Mouse (Mus musculus): ENCODE results near the gene Ank3. TPM values are rescaled to one million over a fixed set of nuclear protein-coding genes. Genes with fewer than 3 reads are reported as not detected.
A peak's percentile ranks its signal among the peaks of the same experiment; 100 is the strongest.

The Ank3 gene
- polyA plus RNA-seq, 1 experiment from 2014 or later, result 136 TPM

GRCm38 (mm10) chr10:69706851-69707788, 308.5 kb downstream of the Ank3 start:
- no peak for DNase-seq (ENCODE audit: low spot score)
- Histone ChIP-seq H3K27me3 (ENCODE audit: control insufficient read depth, insufficient read depth, low read length) (no peaks in the 10 kb centered on the region), H3K9me3 (ENCODE audit: control insufficient read depth, low read length) (no peaks in the 10 kb centered on the region), H3K9ac (peak overlapping the region; percentile 76), H3K4me1 (replicated peaks; ENCODE audit: control insufficient read depth, insufficient read depth, low read length) (peaks cover 45% of the 10 kb centered on the region), H3K36me3 (replicated peaks; ENCODE audit: control insufficient read depth, insufficient read depth) (no peaks in the 10 kb centered on the region), H3K27ac (peak overlapping the region; percentile 94), H3K4me3 (replicated peaks; ENCODE audit: low read length) (peak overlapping the region; percentile 38), H3K4me2 (replicated peaks) (peak overlapping the region; percentile 65)
- 16% methylated on average over 14 of the region's 14 CpGs for WGBS
- ATAC-seq (ENCODE audit: low FRiP score), result no peak

DNA sequence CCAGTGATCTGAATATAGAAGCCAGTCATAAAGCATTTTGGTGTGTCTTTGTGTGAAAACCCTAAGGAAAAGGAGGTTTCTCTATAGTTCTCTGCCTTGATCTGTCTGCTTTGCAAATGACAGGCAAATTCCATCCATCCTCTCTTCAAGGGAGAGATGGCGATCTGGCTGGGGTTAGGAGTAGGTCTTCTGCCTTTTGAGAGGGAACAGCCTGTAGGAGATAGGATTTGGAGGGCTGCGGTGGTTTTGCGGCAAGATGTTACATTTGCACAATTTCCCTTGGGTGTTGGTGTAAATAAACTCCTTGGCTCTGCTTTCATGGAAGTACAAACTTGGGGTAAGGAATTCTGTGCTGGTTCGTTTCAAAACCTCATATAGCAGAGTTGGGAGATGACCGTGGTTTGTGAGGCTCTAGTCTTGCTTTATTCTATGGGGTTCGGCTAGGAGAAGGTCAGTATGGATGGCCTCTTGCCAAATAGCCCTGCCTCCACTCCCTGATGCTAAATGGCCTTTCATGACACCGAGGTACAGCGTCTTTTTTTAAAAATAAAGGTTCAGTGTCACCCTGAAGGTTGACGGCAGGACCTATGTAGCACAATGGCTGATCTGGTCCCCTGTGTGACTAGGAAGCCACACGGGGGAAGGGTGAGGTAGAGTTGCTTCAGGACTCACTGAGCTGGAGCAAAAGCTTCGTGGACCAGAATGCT, 309.4 kb downstream of the Ank3 start:
- Histone ChIP-seq H3K27ac (peak overlapping the region; percentile 94), H3K36me3 (replicated peaks; ENCODE audit: control insufficient read depth, insufficient read depth) (no peaks in the 10 kb centered on the region)
- no peak for ATAC-seq (ENCODE audit: low FRiP score)

GRCm38 (mm10) chr10:69709631-69710030, 311.1 kb downstream of the Ank3 start:
- no peak overlapping the region for H3K27ac ChIP-seq
- no peak for DNase-seq (ENCODE audit: low spot score)
- no peaks in the 10 kb centered on the region for H3K9me3 ChIP-seq (ENCODE audit: control insufficient read depth, low read length)
- peak overlapping the region; percentile 65 for H3K4me2 ChIP-seq (replicated peaks)
- peaks cover 43% of the 10 kb centered on the region for H3K4me1 ChIP-seq (replicated peaks; ENCODE audit: control insufficient read depth, insufficient read depth, low read length)
- no peak overlapping the region for H3K9ac ChIP-seq
- H3K4me3 ChIP-seq (replicated peaks; ENCODE audit: low read length), result no peak overlapping the region
- WGBS, result 88% methylated on average over 2 of the region's 2 CpGs
- no peaks in the 10 kb centered on the region for H3K27me3 ChIP-seq (ENCODE audit: control insufficient read depth, insufficient read depth, low read length)
- H3K36me3 ChIP-seq (replicated peaks; ENCODE audit: control insufficient read depth, insufficient read depth), result no peaks in the 10 kb centered on the region
- no peak for ATAC-seq (ENCODE audit: low FRiP score)

More for the DNA sequence above, 309.4 kb downstream of the Ank3 start:
- peaks cover 45% of the 10 kb centered on the region for H3K4me1 ChIP-seq (replicated peaks; ENCODE audit: control insufficient read depth, insufficient read depth, low read length)
- H3K27me3 ChIP-seq (ENCODE audit: control insufficient read depth, insufficient read depth, low read length), result no peaks in the 10 kb centered on the region
- H3K4me3 ChIP-seq (replicated peaks; ENCODE audit: low read length), result peak overlapping the region; percentile 38
- no peaks in the 10 kb centered on the region for H3K9me3 ChIP-seq (ENCODE audit: control insufficient read depth, low read length)
- WGBS, result 52% methylated on average over 11 of the region's 11 CpGs
- peak overlapping the region; percentile 76 for H3K9ac ChIP-seq
- no peak for DNase-seq (ENCODE audit: low spot score)
- peak overlapping the region; percentile 65 for H3K4me2 ChIP-seq (replicated peaks)

GRCm38 (mm10) chr10:69710802-69711201, 312.2 kb downstream of the Ank3 start:
- Histone ChIP-seq H3K27ac (no peak overlapping the region), H3K4me2 (replicated peaks) (no peak overlapping the region), H3K9me3 (ENCODE audit: control insufficient read depth, low read length) (no peaks in the 10 kb centered on the region), H3K9ac (no peak overlapping the region), H3K4me1 (replicated peaks; ENCODE audit: control insufficient read depth, insufficient read depth, low read length) (peaks cover 31% of the 10 kb centered on the region), H3K27me3 (ENCODE audit: control insufficient read depth, insufficient read depth, low read length) (no peaks in the 10 kb centered on the region), H3K36me3 (replicated peaks; ENCODE audit: control insufficient read depth, insufficient read depth) (no peaks in the 10 kb centered on the region), H3K4me3 (replicated peaks; ENCODE audit: low read length) (no peak overlapping the region)
- ATAC-seq (ENCODE audit: low FRiP score) (no peak), DNase-seq (ENCODE audit: low spot score) (no peak)
- 84% methylated on average over 5 of the region's 5 CpGs for WGBS

DNA sequence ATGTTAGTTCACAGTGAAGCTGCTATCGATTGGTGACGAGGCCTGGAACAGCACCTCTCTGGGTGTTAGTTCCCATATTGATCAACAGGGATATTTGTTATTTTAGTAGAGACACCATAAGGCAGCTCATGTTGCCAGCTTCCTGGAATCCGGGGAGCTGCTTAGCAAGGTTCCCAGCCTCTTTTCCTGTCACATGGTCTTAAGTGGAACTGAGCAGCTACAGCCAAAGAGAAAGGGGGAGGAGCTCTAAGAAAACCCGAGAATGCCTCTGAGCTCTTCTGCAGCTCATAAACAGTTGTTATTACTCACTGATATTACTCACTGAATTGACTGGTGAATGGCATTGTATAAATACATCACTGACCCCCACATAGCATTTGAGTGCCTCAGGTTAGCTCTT, 318.3 kb downstream of the Ank3 start:
- Histone ChIP-seq H3K9me3 (ENCODE audit: control insufficient read depth, low read length) (no peaks in the 10 kb centered on the region), H3K27me3 (ENCODE audit: control insufficient read depth, insufficient read depth, low read length) (no peaks in the 10 kb centered on the region), H3K36me3 (replicated peaks; ENCODE audit: control insufficient read depth, insufficient read depth) (no peaks in the 10 kb centered on the region), H3K4me3 (replicated peaks; ENCODE audit: low read length) (no peak overlapping the region), H3K4me1 (replicated peaks; ENCODE audit: control insufficient read depth, insufficient read depth, low read length) (peaks cover 34% of the 10 kb centered on the region), H3K9ac (no peak overlapping the region), H3K27ac (no peak overlapping the region), H3K4me2 (replicated peaks) (no peak overlapping the region)
- 79% methylated on average over 4 of the region's 4 CpGs for WGBS
- DNase-seq (ENCODE audit: low spot score) (no peak), ATAC-seq (ENCODE audit: low FRiP score) (no peak)

DNA sequence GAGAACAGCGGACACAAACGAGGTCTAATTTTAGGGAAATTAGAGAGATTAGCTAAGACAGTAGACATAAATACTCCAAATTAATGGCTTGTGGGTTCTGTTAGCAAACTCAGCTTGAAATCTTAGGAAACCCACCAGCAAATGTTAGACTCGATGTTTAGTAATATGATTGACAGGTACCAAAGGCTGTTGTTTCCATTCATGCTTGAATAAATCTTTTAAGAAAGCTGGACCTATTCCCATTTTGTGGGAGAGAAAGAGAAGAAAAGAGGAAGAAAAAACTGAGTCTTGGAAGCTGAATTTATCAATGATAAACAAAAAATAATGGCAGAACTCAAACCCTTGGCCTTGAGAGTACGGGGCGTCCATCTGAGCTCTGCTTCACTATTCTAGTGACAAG, 320.8 kb downstream of the Ank3 start:
- H3K4me2 ChIP-seq (replicated peaks), result peak overlapping the region; percentile 23
- DNase-seq (ENCODE audit: low spot score) (no peak), ATAC-seq (ENCODE audit: low FRiP score) (no peak)
- WGBS, result 42% methylated on average over 5 of the region's 5 CpGs
- H3K9ac ChIP-seq, result no peak overlapping the region
- H3K27ac ChIP-seq, result peak overlapping the region; percentile 83
- no peak overlapping the region for H3K4me3 ChIP-seq (replicated peaks; ENCODE audit: low read length)
- no peaks in the 10 kb centered on the region for H3K27me3 ChIP-seq (ENCODE audit: control insufficient read depth, insufficient read depth, low read length)
- H3K36me3 ChIP-seq (replicated peaks; ENCODE audit: control insufficient read depth, insufficient read depth), result no peaks in the 10 kb centered on the region
- H3K9me3 ChIP-seq (ENCODE audit: control insufficient read depth, low read length), result no peaks in the 10 kb centered on the region
- H3K4me1 ChIP-seq (replicated peaks; ENCODE audit: control insufficient read depth, insufficient read depth, low read length), result peaks cover 47% of the 10 kb centered on the region

GRCm38 (mm10) chr10:69719901-69720415, 321.4 kb downstream of the Ank3 start:
- peak overlapping the region; percentile 24 for H3K9ac ChIP-seq
- H3K9me3 ChIP-seq (ENCODE audit: control insufficient read depth, low read length), result no peaks in the 10 kb centered on the region
- peak overlapping the region; percentile 83 for H3K27ac ChIP-seq
- H3K4me3 ChIP-seq (replicated peaks; ENCODE audit: low read length), result no peak overlapping the region
- WGBS, result 18% methylated on average over 12 of the region's 12 CpGs
- peak overlapping the region; percentile 23 for H3K4me2 ChIP-seq (replicated peaks)
- ATAC-seq (ENCODE audit: low FRiP score), result peak; percentile 65
- no peaks in the 10 kb centered on the region for H3K36me3 ChIP-seq (replicated peaks; ENCODE audit: control insufficient read depth, insufficient read depth)
- DNase-seq (ENCODE audit: low spot score), result peak; percentile 68
- H3K27me3 ChIP-seq (ENCODE audit: control insufficient read depth, insufficient read depth, low read length), result no peaks in the 10 kb centered on the region
- H3K4me1 ChIP-seq (replicated peaks; ENCODE audit: control insufficient read depth, insufficient read depth, low read length), result peaks cover 48% of the 10 kb centered on the region

DNA sequence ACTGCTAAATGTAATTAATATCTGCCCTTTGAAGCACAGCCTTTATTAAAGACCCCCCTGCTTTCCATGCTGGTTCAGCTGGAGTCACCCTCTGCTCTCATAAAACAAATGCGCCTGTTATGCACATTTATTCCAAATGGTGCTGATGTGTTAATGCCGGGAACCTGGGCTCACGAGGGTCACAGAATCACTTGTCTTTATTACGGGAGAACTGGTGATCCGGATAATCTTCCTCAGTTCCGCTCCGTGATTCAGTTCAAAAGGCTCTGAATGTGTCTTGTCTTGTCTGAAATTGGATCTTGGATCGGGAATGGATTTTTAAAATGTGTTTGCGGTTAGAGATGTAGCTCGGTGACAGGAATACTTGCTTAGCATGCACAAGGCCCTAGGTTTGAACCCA, 321.9 kb downstream of the Ank3 start:
- DNase-seq (ENCODE audit: low spot score) (peak; percentile 52), ATAC-seq (ENCODE audit: low FRiP score) (peak; percentile 28; the same call in 1 of the 2 replicates)
- H3K9ac ChIP-seq, result peak overlapping the region; percentile 24
- H3K36me3 ChIP-seq (replicated peaks; ENCODE audit: control insufficient read depth, insufficient read depth), result no peaks in the 10 kb centered on the region
- H3K9me3 ChIP-seq (ENCODE audit: control insufficient read depth, low read length), result no peaks in the 10 kb centered on the region
- no peaks in the 10 kb centered on the region for H3K27me3 ChIP-seq (ENCODE audit: control insufficient read depth, insufficient read depth, low read length)
- 23% methylated on average over 10 of the region's 10 CpGs for WGBS
- H3K4me3 ChIP-seq (replicated peaks; ENCODE audit: low read length), result no peak overlapping the region
- peak overlapping the region; percentile 23 for H3K4me2 ChIP-seq (replicated peaks)
- peak overlapping the region; percentile 83 for H3K27ac ChIP-seq
- H3K4me1 ChIP-seq (replicated peaks; ENCODE audit: control insufficient read depth, insufficient read depth, low read length), result peaks cover 48% of the 10 kb centered on the region

- peak overlapping the region; percentile 83 for H3K27ac ChIP-seq
- DNase-seq (ENCODE audit: low spot score) (no peak), ATAC-seq (ENCODE audit: low FRiP score) (no peak)
- peaks cover 48% of the 10 kb centered on the region for H3K4me1 ChIP-seq (replicated peaks; ENCODE audit: control insufficient read depth, insufficient read depth, low read length)
- H3K9ac ChIP-seq, result peak overlapping the region; percentile 24; the same call in 1 of the 2 replicates
- no peaks in the 10 kb centered on the region for H3K27me3 ChIP-seq (ENCODE audit: control insufficient read depth, insufficient read depth, low read length)
- no peaks in the 10 kb centered on the region for H3K9me3 ChIP-seq (ENCODE audit: control insufficient read depth, low read length)
- no peak overlapping the region for H3K4me3 ChIP-seq (replicated peaks; ENCODE audit: low read length)
- peak overlapping the region; percentile 23; the same call in 1 of the 2 replicates for H3K4me2 ChIP-seq (replicated peaks)
- H3K36me3 ChIP-seq (replicated peaks; ENCODE audit: control insufficient read depth, insufficient read depth), result no peaks in the 10 kb centered on the region
- 26% methylated on average over 6 of the region's 6 CpGs for WGBS
Measured at GRCm38 (mm10) chr10:69720899-69721490, 322.4 kb downstream of the Ank3 start.
